Mouse (Mus musculus): ENCODE measurements around the gene Snrpf.

DNA sequence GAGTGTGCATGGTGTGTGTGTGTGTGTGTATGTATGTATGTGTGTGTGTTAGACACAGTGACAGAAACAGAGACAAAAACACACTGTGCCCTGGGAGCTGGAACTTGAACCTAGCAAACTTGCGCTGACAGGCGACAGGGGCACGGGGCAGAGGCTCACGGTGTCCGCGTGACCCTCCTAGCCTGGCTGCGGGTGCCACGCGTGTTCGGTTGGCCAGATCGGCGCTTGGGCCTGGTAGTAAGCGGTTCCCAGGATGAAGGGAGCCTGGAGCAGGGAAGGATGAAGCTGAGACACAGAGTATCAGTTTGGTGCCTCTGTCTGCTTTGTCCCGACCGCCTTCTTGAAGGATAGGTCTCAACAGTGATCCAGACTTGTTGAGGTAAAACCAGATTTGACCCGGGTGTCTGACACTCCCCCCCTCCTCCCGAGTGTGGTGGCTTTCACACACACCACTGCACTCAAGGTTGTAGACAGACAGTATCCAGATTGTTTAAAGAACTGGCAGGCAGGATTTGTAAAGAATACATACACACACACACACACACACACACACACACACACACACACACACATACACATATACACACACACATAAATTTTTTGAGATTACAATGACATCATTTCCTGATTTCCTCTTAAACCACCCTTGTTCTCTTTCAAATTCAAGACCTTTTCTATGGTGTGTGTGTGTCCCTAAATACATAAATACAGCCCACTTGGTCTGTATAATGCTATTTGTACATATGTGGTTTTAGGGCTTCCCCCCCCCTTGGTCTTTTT, 48.9 kb downstream of the Snrpf start, which contains the start of gene Ccdc38:
- no peak for TF ChIP-seq POU5F1 (IDR thresholded peaks at IDR 0.05; ENCODE audit: borderline replicate concordance, low read length)
- no peak for TF ChIP-seq CTCF (conservative IDR thresholded peaks at IDR 0.05; ENCODE audit: low read length)

All from E14TG2a.4 (cell line).